Mouse (Mus musculus): Measurements from ENCODE around the gene Ncf2. TPM values are rescaled to one million over a fixed set of nuclear protein-coding genes. Genes with fewer than 3 reads are reported as not detected.

Ncf2 gene
- polyA plus RNA-seq, 1 experiment, result 112 TPM

- H3K4me1 ChIP-seq (ENCODE audit: control insufficient read depth, insufficient read depth, low read length), result no peaks in the 10 kb centered on the region
- TF ChIP-seq POLR2A (IDR thresholded peaks at IDR 0.05; ENCODE audit: borderline replicate concordance, control insufficient read depth, low read depth, low read length) (no peak), CTCF (IDR thresholded peaks at IDR 0.05; ENCODE audit: control insufficient read depth, insufficient read depth, low read length) (no peak)
- no peak overlapping the region for H3K27ac ChIP-seq (ENCODE audit: control insufficient read depth, insufficient read depth, low read depth, low read length, poor library complexity)
- H3K4me3 ChIP-seq (replicated peaks; ENCODE audit: control insufficient read depth, low read depth, low read length), result no peak overlapping the region
- 85% methylated on average over 3 of the region's 3 CpGs for WGBS
Measured at GRCm38 (mm10) chr1:152845211-152845730, 45.3 kb downstream of the Ncf2 start.

DNA sequence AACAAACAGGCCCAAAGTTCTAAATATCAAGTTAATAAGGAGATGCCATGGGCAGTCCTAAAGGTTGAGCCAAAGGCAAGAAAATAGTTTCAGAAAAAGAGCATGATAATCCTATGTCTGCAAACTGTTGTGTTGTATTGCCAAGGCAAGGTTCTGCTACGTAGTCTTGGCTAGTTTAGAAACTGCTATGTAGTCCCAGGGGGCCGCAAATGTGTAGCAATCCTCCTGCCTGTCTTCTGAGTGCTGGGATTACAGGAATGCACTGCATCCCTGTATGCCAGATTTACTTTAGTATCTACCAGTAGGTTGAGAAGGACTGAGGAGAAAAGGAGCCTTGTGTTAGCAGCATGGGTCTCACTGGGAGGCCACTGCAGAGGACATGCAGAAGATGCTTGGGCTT lies 46.9 kb downstream of the Ncf2 start:
- no peak overlapping the region for H3K4me3 ChIP-seq (replicated peaks; ENCODE audit: control insufficient read depth, low read depth, low read length)
- no peak overlapping the region for H3K27ac ChIP-seq (ENCODE audit: control insufficient read depth, insufficient read depth, low read depth, low read length, poor library complexity)
- H3K4me1 ChIP-seq (ENCODE audit: control insufficient read depth, insufficient read depth, low read length), result no peaks in the 10 kb centered on the region
- TF ChIP-seq CTCF (IDR thresholded peaks at IDR 0.05; ENCODE audit: control insufficient read depth, insufficient read depth, low read length) (no peak), POLR2A (IDR thresholded peaks at IDR 0.05; ENCODE audit: borderline replicate concordance, control insufficient read depth, low read depth, low read length) (no peak)
- WGBS, result 95% methylated on average over 2 of the region's 2 CpGs

GRCm38 (mm10) chr1:152869901-152870300 lies 69.9 kb downstream of the Ncf2 start:
- TF ChIP-seq CTCF (IDR thresholded peaks at IDR 0.05; ENCODE audit: control insufficient read depth, insufficient read depth, low read length), result no peak
- no peak for TF ChIP-seq POLR2A (IDR thresholded peaks at IDR 0.05; ENCODE audit: borderline replicate concordance, control insufficient read depth, low read depth, low read length)
- Histone ChIP-seq H3K27ac (ENCODE audit: control insufficient read depth, insufficient read depth, low read depth, low read length, poor library complexity) (no peak overlapping the region), H3K4me3 (replicated peaks; ENCODE audit: control insufficient read depth, low read depth, low read length) (no peak overlapping the region), H3K4me1 (ENCODE audit: control insufficient read depth, insufficient read depth, low read length) (no peaks in the 10 kb centered on the region)
- WGBS, result 84% methylated on average over 6 of the region's 6 CpGs

DNA sequence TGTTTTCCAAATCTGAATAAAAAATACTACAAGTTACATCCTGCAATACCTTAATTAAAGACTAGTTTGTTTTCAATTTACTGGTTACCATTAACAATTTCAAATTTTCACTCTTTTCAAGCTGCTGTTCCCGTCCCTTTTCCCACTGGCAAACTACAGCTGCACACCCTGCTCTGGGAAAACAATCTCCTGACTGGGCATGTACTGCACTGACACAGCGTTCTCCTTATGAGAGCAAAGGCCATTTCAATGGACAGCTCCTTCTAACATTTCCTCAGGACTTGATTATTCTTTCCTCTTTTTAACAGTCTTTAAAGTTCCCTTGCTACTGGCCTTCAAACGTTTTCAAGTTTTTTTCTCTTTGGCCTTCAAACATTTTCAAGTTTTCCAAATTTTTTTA lies 71.0 kb downstream of the Ncf2 start:
- no peak for TF ChIP-seq CTCF (IDR thresholded peaks at IDR 0.05; ENCODE audit: control insufficient read depth, insufficient read depth, low read length)
- TF ChIP-seq POLR2A (IDR thresholded peaks at IDR 0.05; ENCODE audit: borderline replicate concordance, control insufficient read depth, low read depth, low read length), result no peak
- no peak overlapping the region for H3K27ac ChIP-seq (ENCODE audit: control insufficient read depth, insufficient read depth, low read depth, low read length, poor library complexity)
- no peak overlapping the region for H3K4me3 ChIP-seq (replicated peaks; ENCODE audit: control insufficient read depth, low read depth, low read length)
- H3K4me1 ChIP-seq (ENCODE audit: control insufficient read depth, insufficient read depth, low read length), result no peaks in the 10 kb centered on the region
- 77% methylated on average over 3 of the region's 3 CpGs for WGBS

Other genes starting within 250 kb of the Ncf2 start
- gene Apobec4, start 49.6 kb upstream of the Ncf2 start, polyA plus RNA-seq (2011; ENCODE audit: insufficient read depth, insufficient read length, low replicate concordance, missing spikeins), result not detected in 2 replicates
- gene Rgl1, start 33.8 kb upstream of the Ncf2 start, polyA plus RNA-seq (2011; ENCODE audit: insufficient read depth, insufficient read length, low replicate concordance, missing spikeins), result 8.6 and 9.2 TPM in 2 replicates
- 143 and 180 TPM in 2 replicates for gene Arpc5, start 33.7 kb upstream of the Ncf2 start, polyA plus RNA-seq (2011; ENCODE audit: insufficient read depth, insufficient read length, low replicate concordance, missing spikeins)
- 26.8 and 41.0 TPM in 2 replicates for gene Smg7, start 102.5 kb downstream of the Ncf2 start, polyA plus RNA-seq (2011; ENCODE audit: insufficient read depth, insufficient read length, low replicate concordance, missing spikeins)
- 7.5 TPM in 1 of 2 replicates, not detected in the other for gene Nmnat2, start 154.8 kb downstream of the Ncf2 start, polyA plus RNA-seq (2011; ENCODE audit: insufficient read depth, insufficient read length, low replicate concordance, missing spikeins)

Measured in bone marrow, adult 2 months (tissue).